Mouse (Mus musculus) mouse trophoblast stem cell (cell line): ENCODE data around the gene Spred3.

Experiments used
- in situ Hi-C, 2 experiments: fragments of 300-500 bp; cut with MseI, MboI; formaldehyde crosslinking; loops; 2 replicates in 1 of 2; 3 replicates in 1 of 2; pipeline ENCODE4 v1.15.1; 2025

Gene Spred3

DNA sequence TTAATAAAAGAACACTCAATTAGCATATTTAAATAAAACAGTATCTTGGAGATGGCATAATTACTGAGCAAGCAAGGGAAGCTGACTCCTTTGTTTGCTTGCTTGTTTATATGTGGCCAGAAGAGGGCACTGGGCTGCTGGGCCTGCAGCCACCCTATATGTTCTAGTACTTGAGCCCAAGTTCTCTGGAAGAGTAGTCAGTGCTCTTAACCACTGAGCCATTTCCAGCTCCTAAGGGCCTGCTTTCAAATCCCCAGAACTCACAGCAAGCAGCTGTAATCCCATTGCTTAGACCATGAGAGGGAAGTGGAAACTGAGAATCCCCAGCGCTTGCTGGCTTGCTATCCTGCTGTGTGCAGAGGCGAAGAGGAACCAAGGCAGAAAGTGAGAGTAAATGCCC lies 41.5 kb downstream of the Spred3 start:
- in situ Hi-C loops, result no loop called here

DNA sequence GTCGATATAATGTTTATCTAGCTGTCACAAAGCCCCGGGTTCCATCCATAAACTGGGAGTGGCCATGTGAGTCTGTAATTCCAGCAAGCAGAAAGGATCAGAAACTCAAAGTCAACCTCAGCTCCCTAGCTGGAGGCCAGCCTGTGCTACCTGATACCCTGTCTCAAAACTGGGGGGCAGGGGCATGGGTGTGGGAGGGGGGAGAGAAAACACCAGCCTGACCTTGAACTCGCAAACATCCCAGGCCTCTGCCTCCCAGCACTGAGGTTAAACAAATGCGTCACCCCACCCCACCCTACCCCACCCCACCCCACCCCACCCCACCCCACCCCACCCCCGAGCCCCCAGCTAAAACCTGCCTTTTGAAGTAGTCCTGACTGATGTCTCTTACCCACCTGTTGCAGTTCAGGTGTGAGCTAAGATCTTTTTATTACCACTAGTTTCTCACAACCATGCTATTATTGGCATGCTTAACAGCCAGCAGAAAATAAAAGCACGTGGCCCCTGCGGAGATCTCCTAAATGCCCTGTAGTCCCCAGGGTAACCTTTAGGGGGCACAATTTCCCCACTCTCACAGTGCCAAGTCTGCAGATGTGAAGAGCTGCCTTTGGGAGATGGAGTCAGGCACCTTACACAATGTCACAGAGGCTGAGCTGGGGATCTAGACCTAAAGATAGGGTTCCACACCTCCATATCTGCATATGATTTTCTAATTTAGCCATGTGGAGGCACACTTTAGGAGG lies 43.9 kb downstream of the Spred3 start:
- in situ Hi-C loops, result no loop called here

DNA sequence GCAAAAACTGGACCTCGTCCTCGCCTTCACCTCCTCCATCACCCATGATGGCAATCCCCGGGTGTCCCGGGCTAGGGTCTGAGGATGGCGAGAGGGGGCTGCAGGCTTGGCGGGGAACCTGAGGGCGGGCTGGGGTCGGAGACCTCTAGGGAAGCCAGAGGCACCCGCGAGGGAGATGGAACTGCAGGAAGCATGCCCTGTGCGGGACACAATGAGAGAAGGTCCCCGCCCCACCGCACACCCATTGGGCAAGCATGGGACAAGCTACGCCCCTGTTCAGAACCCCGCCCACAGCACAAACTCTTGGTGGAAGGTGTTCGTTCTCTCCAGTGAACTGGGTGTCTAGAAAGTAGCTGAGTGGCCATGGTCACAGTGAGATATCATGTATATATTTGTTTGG lies 45.2 kb downstream of the Spred3 start, which contains the start of gene Ryr1:
Gene Ryr1 (minus strand): TSS at position 210 of the 400 bp plus-strand sequence.
- in situ Hi-C loops, result no loop called here

DNA sequence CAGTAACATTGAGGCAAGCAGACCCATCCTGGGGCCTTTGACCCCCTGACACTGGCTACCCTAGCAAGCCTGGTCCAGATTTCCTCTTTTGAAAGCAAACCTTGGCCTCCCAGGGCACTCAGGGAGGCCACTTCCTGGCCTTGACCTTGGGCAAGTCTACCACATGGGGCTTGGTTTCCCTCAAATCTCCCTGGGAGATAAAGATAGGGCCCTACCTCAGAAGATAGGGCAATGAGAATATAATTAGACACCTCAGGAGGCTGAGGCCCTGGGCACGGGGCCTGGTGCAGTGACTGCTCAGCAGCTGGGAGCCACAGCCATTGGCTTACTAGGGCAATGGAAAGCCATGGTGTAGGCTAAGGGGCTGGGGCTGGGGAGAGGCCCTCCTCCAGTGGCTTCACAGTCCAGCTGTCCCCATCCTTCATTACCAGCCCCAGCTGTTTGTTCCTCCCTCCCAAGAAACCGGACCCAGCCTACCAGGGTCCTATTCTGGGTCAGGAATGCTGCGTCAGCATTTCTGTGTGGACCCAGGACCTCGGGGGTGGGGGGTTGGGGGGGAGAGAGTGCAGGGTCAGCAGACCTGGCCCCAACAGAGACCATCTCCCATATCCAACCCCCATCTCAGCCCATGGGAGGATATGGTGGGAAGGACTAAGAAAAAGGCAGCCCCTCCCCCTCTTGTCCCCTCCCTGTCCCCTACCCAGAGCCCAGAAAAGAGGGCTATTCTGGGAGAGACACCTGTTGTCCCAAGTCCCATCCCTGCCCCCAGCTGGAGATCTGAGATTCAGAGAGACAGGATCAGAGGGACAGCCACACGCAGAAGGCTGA lies 46.5 kb downstream of the Spred3 start:
- in situ Hi-C loops, result no loop called here

DNA sequence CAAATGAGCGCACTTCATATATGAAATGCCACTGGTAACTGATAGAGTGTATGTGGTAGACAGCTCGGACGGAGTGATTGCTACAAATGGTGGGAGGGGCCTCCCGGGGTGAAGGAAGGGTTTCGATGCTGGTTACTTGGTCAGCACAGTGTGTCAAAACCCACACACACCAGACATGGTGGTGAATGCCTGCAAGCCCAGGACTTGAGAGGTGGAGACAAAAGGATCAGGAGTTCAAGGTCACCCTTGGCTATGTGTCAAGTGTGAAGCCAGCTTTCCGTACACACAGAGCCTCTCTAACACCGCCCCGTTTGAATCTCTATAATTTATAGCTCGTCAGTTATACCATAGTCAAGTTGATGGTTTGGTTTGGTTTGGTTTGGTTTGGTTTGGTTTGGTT lies 47.4 kb downstream of the Spred3 start:
- in situ Hi-C loops, result no loop called here

DNA sequence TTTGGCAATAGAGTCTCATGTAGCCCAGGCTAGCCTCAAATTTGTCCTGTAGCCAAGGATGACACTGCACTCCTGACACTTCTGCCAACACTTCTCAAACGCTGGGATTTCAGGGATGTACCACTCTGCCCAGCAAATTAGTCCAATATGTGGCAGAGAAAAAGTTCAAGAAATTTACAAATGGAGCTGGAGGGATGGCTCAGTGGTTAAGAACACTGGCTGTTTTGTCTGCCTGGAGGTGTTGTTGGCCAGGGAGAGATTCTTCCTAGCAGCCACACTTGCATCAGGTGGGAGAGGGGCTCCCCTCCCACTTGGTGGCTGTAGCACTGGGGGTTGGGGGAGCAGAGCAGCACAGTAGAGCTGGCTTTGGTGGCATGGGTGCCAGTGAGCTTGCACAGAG lies 50.7 kb downstream of the Spred3 start:
- in situ Hi-C loops, result no loop called here

DNA sequence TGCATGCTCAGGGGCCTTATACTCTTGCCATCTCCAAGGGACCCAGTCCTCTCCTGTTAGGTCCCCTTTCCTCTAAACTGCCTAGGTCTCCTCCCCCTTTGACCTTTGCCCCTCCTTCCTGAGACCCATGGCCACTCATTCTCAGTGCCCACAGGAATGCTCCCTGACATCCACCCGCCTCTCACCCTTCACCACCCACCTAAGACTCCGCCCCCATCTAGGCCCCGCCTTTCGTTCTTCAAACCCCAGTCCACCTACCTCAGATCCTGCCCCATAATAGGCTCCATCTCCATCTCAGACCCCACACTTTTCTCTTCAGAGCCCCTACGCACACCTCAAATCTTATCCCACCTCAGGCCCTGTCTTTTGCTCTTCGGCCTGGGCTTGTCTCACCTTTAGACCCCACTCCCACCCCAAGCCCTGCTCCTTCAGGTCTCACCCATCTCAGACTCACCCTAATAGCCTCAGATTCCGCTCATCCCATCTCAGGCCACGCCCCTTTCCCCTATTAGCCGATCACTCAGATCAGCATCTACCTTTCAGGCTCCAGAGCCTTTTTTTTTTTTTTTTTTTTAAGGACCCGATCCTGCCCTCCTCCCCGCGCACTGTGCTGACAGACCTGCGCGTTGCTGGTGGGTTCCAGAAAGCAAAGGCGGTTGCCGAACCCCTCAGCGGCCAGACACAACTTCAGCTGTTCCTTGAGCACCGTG lies 51.9 kb downstream of the Spred3 start:
- in situ Hi-C loops, result no loop called here

DNA sequence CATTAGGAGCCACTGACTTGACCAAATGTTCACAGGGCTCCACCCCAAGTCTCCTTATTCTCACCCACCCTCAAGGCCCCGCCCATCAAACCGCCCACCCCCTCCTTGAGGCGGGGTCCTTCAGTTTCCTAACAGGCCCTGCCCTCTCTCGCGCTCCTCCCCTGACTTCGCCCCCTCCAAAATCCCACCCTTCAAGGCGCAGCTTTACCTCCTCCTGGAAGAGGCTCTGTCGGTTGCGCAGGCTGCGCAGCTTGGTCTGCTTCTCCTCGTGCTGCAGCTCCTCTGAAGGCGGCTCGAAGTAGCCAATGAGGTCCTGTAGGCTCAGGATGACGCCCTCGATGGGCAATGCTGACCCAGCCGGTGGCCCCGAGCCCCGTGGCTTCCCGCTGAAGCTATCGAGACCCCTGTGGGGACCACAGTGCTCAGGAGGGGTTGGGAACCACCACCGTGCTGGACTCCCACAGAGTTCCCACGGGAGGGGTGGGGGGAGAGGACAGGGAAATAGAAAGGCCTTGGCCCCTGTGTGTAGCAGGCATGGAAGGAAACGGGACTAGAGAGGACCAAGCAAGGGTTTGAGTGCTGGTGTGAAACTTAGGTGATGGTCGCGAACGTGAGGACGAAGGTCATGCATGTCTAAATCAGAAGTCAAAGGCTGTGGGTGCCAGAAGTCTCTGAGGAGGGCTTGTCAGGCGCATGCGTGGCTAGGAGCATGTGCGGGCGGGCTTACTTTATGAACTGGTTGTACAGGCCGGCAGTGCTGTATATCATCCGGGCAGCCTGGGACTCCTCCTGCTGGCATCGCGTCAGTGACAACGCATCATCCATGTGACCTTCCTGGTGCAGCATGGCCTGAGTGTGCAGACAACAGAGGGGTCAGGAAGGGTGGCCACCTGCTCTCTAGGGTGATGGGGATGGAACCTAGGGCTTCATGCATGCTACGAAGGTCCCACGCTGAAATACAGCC lies 60.9 kb downstream of the Spred3 start:
- in situ Hi-C loops, result no loop called here
